Mouse (Mus musculus) thymus, postnatal 4 days (tissue): Measurements from ENCODE around the gene Dnaaf2.
A peak's percentile ranks its signal among the peaks of the same experiment; 100 is the strongest.

Experiments
- DNase-seq: peaks from one replicate; pipeline ENCODE4 v3.0.0; 2021

The Dnaaf2 gene

GRCm38 (mm10) chr12:69198164-69198535, at the start of gene Dnaaf2:
Dnaaf2 (minus strand) TSS chr12:69198429.
- DNase-seq, result peak; percentile 69

- DNase-seq, result peak; percentile 69
Measured at GRCm38 (mm10) chr12:69241771-69242431, 43.7 kb upstream of the Dnaaf2 start.

- no peak for DNase-seq
Measured at GRCm38 (mm10) chr12:69241405-69241770, 43.2 kb upstream of the Dnaaf2 start.

- no peak for DNase-seq
Measured at GRCm38 (mm10) chr12:69240876-69241275, 42.6 kb upstream of the Dnaaf2 start, which contains the start of gene Klhdc1. Klhdc1 (plus strand) TSS chr12:69241176.

GRCm38 (mm10) chr12:69238284-69238683, 40.1 kb upstream of the Dnaaf2 start:
- no peak for DNase-seq

GRCm38 (mm10) chr12:69235782-69236181, 37.6 kb upstream of the Dnaaf2 start:
- DNase-seq, result no peak

GRCm38 (mm10) chr12:69229251-69229650, 31.0 kb upstream of the Dnaaf2 start:
- peak; percentile 70 for DNase-seq

GRCm38 (mm10) chr12:69227776-69228466, 29.7 kb upstream of the Dnaaf2 start, which contains the start of gene Pole2:
Pole2 (minus strand) TSS chr12:69228195.
- DNase-seq, result peak; percentile 94

GRCm38 (mm10) chr12:69220613-69221277, 22.5 kb upstream of the Dnaaf2 start:
- no peak for DNase-seq

GRCm38 (mm10) chr12:69216587-69216986, 18.4 kb upstream of the Dnaaf2 start:
- DNase-seq, result no peak

- no peak for DNase-seq
Measured at GRCm38 (mm10) chr12:69215000-69215785, 17.0 kb upstream of the Dnaaf2 start.

GRCm38 (mm10) chr12:69214393-69214792, 16.2 kb upstream of the Dnaaf2 start:
- no peak for DNase-seq

GRCm38 (mm10) chr12:69213186-69213777, 15.1 kb upstream of the Dnaaf2 start:
- DNase-seq, result no peak

GRCm38 (mm10) chr12:69211057-69211456, 12.8 kb upstream of the Dnaaf2 start:
- peak; percentile 47 for DNase-seq

- no peak for DNase-seq
Measured at GRCm38 (mm10) chr12:69210056-69210979, 12.1 kb upstream of the Dnaaf2 start.

- DNase-seq, result no peak
Measured at GRCm38 (mm10) chr12:69208520-69208919, 10.3 kb upstream of the Dnaaf2 start.

GRCm38 (mm10) chr12:69207926-69208325, 9.7 kb upstream of the Dnaaf2 start:
- no peak for DNase-seq

- DNase-seq, result no peak
Measured at GRCm38 (mm10) chr12:69207396-69207795, 9.2 kb upstream of the Dnaaf2 start.

- DNase-seq, result no peak
Measured at GRCm38 (mm10) chr12:69204052-69204833, 6.0 kb upstream of the Dnaaf2 start, which contains the start of gene Gm49384. Gm49384 (minus strand) TSS chr12:69204267.

- DNase-seq, result no peak
Measured at GRCm38 (mm10) chr12:69198985-69199384, 756 bp upstream of the Dnaaf2 start.
